Mouse (Mus musculus): Measurements from ENCODE around the gene Nek2. TPM values are rescaled to one million over a fixed set of nuclear protein-coding genes. Genes with fewer than 3 reads are reported as not detected.

Gene Nek2
- 7.0 and 7.5 TPM in 2 replicates for polyA plus RNA-seq (2015; fragmentation: Nextera tagmentation; extraction: Ambion mirVana)

GRCm38 (mm10) chr1:191821326-191822091 is at the start of gene Nek2:
Gene Nek2 (plus strand): TSS chr1:191821444.

Other genes with a start within 250 kb of the Nek2 start
- gene Dtl, start 245.9 kb upstream of the Nek2 start, polyA plus RNA-seq (2015; fragmentation: Nextera tagmentation; extraction: Ambion mirVana) = 8.4 and 8.6 TPM in 2 replicates
- 13.3 and 14.6 TPM in 2 replicates for gene Ints7, start 245.8 kb upstream of the Nek2 start, polyA plus RNA-seq (2015; fragmentation: Nextera tagmentation; extraction: Ambion mirVana)
- 24.4 and 29.4 TPM in 2 replicates for gene Lpgat1, start 103.6 kb upstream of the Nek2 start, polyA plus RNA-seq (2015; fragmentation: Nextera tagmentation; extraction: Ambion mirVana)
- 1.9 and 2.5 TPM in 2 replicates for gene Slc30a1, start 85.3 kb downstream of the Nek2 start, polyA plus RNA-seq (2015; fragmentation: Nextera tagmentation; extraction: Ambion mirVana)
- 0.23 and 0.52 TPM in 2 replicates for gene Rd3, start 155.9 kb downstream of the Nek2 start, polyA plus RNA-seq (2015; fragmentation: Nextera tagmentation; extraction: Ambion mirVana)